Mouse (Mus musculus): ENCODE data around the gene Tmtc2. TPM values are rescaled to one million over a fixed set of nuclear protein-coding genes. Genes with fewer than 3 reads are reported as not detected.

The Tmtc2 gene
- total RNA-seq, 2 experiments from 2014 or later = 0.05 to 0.13 TPM

- ATAC-seq (replicated peaks; ENCODE audit: low FRiP score, low TSS enrichment, poor library complexity, severe bottlenecking) = no peak
Observed at GRCm38 (mm10) chr10:105509146-105509895, 64.9 kb downstream of the Tmtc2 start.

- no peak for ATAC-seq (replicated peaks; ENCODE audit: low FRiP score, low TSS enrichment, poor library complexity, severe bottlenecking)
Observed at GRCm38 (mm10) chr10:105507982-105508786, 66.1 kb downstream of the Tmtc2 start.

- no peak for ATAC-seq (replicated peaks; ENCODE audit: low FRiP score, low TSS enrichment, poor library complexity, severe bottlenecking)
Observed at GRCm38 (mm10) chr10:105506046-105506445, 68.2 kb downstream of the Tmtc2 start.

GRCm38 (mm10) chr10:105504472-105504871 lies 69.8 kb downstream of the Tmtc2 start:
- ATAC-seq (replicated peaks; ENCODE audit: low FRiP score, low TSS enrichment, poor library complexity, severe bottlenecking) = peak; percentile 47; the same call in 1 of the 2 replicates

- ATAC-seq (replicated peaks; ENCODE audit: low FRiP score, low TSS enrichment, poor library complexity, severe bottlenecking) = no peak
Observed at GRCm38 (mm10) chr10:105501736-105502135, 72.5 kb downstream of the Tmtc2 start.

- peak; percentile 49 for ATAC-seq (replicated peaks; ENCODE audit: low FRiP score, low TSS enrichment, poor library complexity, severe bottlenecking)
Observed at GRCm38 (mm10) chr10:105500482-105500881, 73.8 kb downstream of the Tmtc2 start.

- no peak for ATAC-seq (replicated peaks; ENCODE audit: low FRiP score, low TSS enrichment, poor library complexity, severe bottlenecking)
Observed at GRCm38 (mm10) chr10:105495248-105495647, 79.0 kb downstream of the Tmtc2 start.

GRCm38 (mm10) chr10:105492485-105492884 lies 81.8 kb downstream of the Tmtc2 start:
- ATAC-seq (replicated peaks; ENCODE audit: low FRiP score, low TSS enrichment, poor library complexity, severe bottlenecking) = no peak

GRCm38 (mm10) chr10:105490748-105491147 lies 83.5 kb downstream of the Tmtc2 start:
- no peak for ATAC-seq (replicated peaks; ENCODE audit: low FRiP score, low TSS enrichment, poor library complexity, severe bottlenecking)

- ATAC-seq (replicated peaks; ENCODE audit: low FRiP score, low TSS enrichment, poor library complexity, severe bottlenecking) = no peak
Observed at GRCm38 (mm10) chr10:105489970-105490735, 84.1 kb downstream of the Tmtc2 start.

- no peak for ATAC-seq (replicated peaks; ENCODE audit: low FRiP score, low TSS enrichment, poor library complexity, severe bottlenecking)
Observed at GRCm38 (mm10) chr10:105486977-105487376, 87.3 kb downstream of the Tmtc2 start.

GRCm38 (mm10) chr10:105484355-105485094 lies 89.7 kb downstream of the Tmtc2 start:
- no peak for ATAC-seq (replicated peaks; ENCODE audit: low FRiP score, low TSS enrichment, poor library complexity, severe bottlenecking)

- ATAC-seq (replicated peaks; ENCODE audit: low FRiP score, low TSS enrichment, poor library complexity, severe bottlenecking) = no peak
Observed at GRCm38 (mm10) chr10:105479771-105480170, 94.5 kb downstream of the Tmtc2 start.

- no peak for ATAC-seq (replicated peaks; ENCODE audit: low FRiP score, low TSS enrichment, poor library complexity, severe bottlenecking)
Observed at GRCm38 (mm10) chr10:105477623-105478238, 96.5 kb downstream of the Tmtc2 start.

- no peak for ATAC-seq (replicated peaks; ENCODE audit: low FRiP score, low TSS enrichment, poor library complexity, severe bottlenecking)
Observed at GRCm38 (mm10) chr10:105474162-105474830, 100.0 kb downstream of the Tmtc2 start.

- ATAC-seq (replicated peaks; ENCODE audit: low FRiP score, low TSS enrichment, poor library complexity, severe bottlenecking) = no peak
Observed at GRCm38 (mm10) chr10:105464378-105464777, 109.9 kb downstream of the Tmtc2 start.

GRCm38 (mm10) chr10:105453441-105453840 lies 120.8 kb downstream of the Tmtc2 start:
- no peak for ATAC-seq (replicated peaks; ENCODE audit: low FRiP score, low TSS enrichment, poor library complexity, severe bottlenecking)

- ATAC-seq (replicated peaks; ENCODE audit: low FRiP score, low TSS enrichment, poor library complexity, severe bottlenecking) = no peak
Observed at GRCm38 (mm10) chr10:105447191-105447590, 127.1 kb downstream of the Tmtc2 start.
